ENCODE assay signal across 16 mouse cellular contexts in genomic region chr5:121889375-121889774, GRCm38 (mm10). TPM values are rescaled to one million over a fixed set of nuclear protein-coding genes. Genes with fewer than 3 reads are reported as not detected.
DNase-seq lines count a peak whose midpoint lies in the region; ATAC-seq lines count a peak whose summit lies in the region.
"Had no signal": no experiment of that assay in that cellular context is flagged by ENCODE, and none has a peak within 500 bp of the region (broad histone marks: within the 10 kb centered on the region; RNA-seq: fewer than 3 reads in every experiment).

No protein-coding gene starts in this region.

- H3K4me3 ChIP-seq in hindbrain, embryonic 13.5 days = no peak overlapping the region
- H3K4me3 ChIP-seq in hindbrain, embryonic 10.5 days = no peak overlapping the region
- no peak overlapping the region for H3K4me3 ChIP-seq in forebrain, embryonic 13.5 days
- no peak overlapping the region for H3K4me3 ChIP-seq in limb, embryonic 11.5 days (ENCODE audit: low read depth, low read length)
- H3K4me3 ChIP-seq in kidney, embryonic 15.5 days (replicated peaks) = no peak overlapping the region
- H3K4me3 ChIP-seq: erythroblast, embryonic 14.5 days; liver, embryonic 12.5 days had no signal

- H3K9me3 ChIP-seq in hindbrain, embryonic 13.5 days = no peaks in the 10 kb centered on the region
- H3K9me3 ChIP-seq in hindbrain, embryonic 10.5 days = peaks cover 15% of the 10 kb centered on the region
- H3K9me3 ChIP-seq in forebrain, embryonic 13.5 days (replicated peaks) = peaks cover 5% of the 10 kb centered on the region; the same call in 1 of the 2 replicates
- no peaks in the 10 kb centered on the region; the same call in 1 of the 2 replicates for H3K9me3 ChIP-seq in limb, embryonic 11.5 days (ENCODE audit: control insufficient read depth, low read length)
- no peaks in the 10 kb centered on the region; the same call in 1 of the 2 replicates for H3K9me3 ChIP-seq in kidney, embryonic 15.5 days (replicated peaks)

- peaks cover 22% of the 10 kb centered on the region for H3K36me3 ChIP-seq in hindbrain, embryonic 13.5 days
- H3K36me3 ChIP-seq in hindbrain, embryonic 10.5 days = peaks cover 21% of the 10 kb centered on the region
- peaks cover 15% of the 10 kb centered on the region for H3K36me3 ChIP-seq in forebrain, embryonic 13.5 days (ENCODE audit: poor library complexity, severe bottlenecking)
- no peaks in the 10 kb centered on the region for H3K36me3 ChIP-seq in limb, embryonic 11.5 days (ENCODE audit: control insufficient read depth, insufficient read depth, low read length)
- peaks cover 8% of the 10 kb centered on the region; the same call in 1 of the 2 replicates for H3K36me3 ChIP-seq in kidney, embryonic 15.5 days
- H3K36me3 ChIP-seq: liver, embryonic 12.5 days had no signal

- 26% methylated on average over 13 of the region's 13 CpGs for WGBS in hindbrain, embryonic 13.5 days
- WGBS in hindbrain, embryonic 10.5 days = 53% methylated on average over 13 of the region's 13 CpGs
- 14% methylated on average over 13 of the region's 13 CpGs for WGBS in forebrain, embryonic 13.5 days
- 27% methylated on average over 13 of the region's 13 CpGs for WGBS in limb, embryonic 11.5 days
- 36% methylated on average over 13 of the region's 13 CpGs for WGBS in kidney, embryonic 15.5 days

- no peak overlapping the region for H3K4me2 ChIP-seq in hindbrain, embryonic 13.5 days
- no peak overlapping the region for H3K4me2 ChIP-seq in forebrain, embryonic 13.5 days
- H3K4me2 ChIP-seq in limb, embryonic 11.5 days (ENCODE audit: low read depth, severe bottlenecking) = no peak overlapping the region
- no peak overlapping the region for H3K4me2 ChIP-seq in kidney, embryonic 15.5 days
- H3K4me2 ChIP-seq: liver, embryonic 12.5 days had no signal

- 0 out of 2 replicates have a peak, but pooled peaks cover 3% of the 10 kb centered on the region for H3K27me3 ChIP-seq in hindbrain, embryonic 13.5 days
- peaks cover 16% of the 10 kb centered on the region for H3K27me3 ChIP-seq in hindbrain, embryonic 10.5 days (ENCODE audit: insufficient read depth, poor library complexity, severe bottlenecking)
- H3K27me3 ChIP-seq in forebrain, embryonic 13.5 days = peaks cover 13% of the 10 kb centered on the region
- no peaks in the 10 kb centered on the region for H3K27me3 ChIP-seq in limb, embryonic 11.5 days (ENCODE audit: control insufficient read depth, insufficient read depth, low read length)
- H3K27me3 ChIP-seq in kidney, embryonic 15.5 days = no peaks in the 10 kb centered on the region

- H3K9ac ChIP-seq in hindbrain, embryonic 13.5 days = no peak overlapping the region
- no peak overlapping the region; the same call in 1 of the 2 replicates for H3K9ac ChIP-seq in forebrain, embryonic 13.5 days
- no peak overlapping the region for H3K9ac ChIP-seq in limb, embryonic 11.5 days (ENCODE audit: low read length)
- no peak overlapping the region for H3K9ac ChIP-seq in kidney, embryonic 15.5 days
- H3K9ac ChIP-seq: liver, embryonic 12.5 days had no signal

- DNase-seq in hindbrain, embryonic 10.5 days (ENCODE audit: low spot score) = no peak
- peak; percentile 19 for DNase-seq in brain, adult 2 months (ENCODE audit: low read depth, low spot score)
- peak; percentile 51 for DNase-seq in limb, embryonic 11.5 days (ENCODE audit: low spot score)
- no peak for DNase-seq in heart, adult 9 months (ENCODE audit: low spot score in 2 of 2)
- DNase-seq in gastrocnemius, adult 8-10 months (ENCODE audit: low spot score in 2 of 2) = no peak
- DNase-seq: gastrocnemius, postnatal 14 days; kidney, postnatal 36 days; lung, postnatal 10 days; spleen, adult 18-20 months had no signal

- peak overlapping the region; percentile 37 for H3K27ac ChIP-seq in hindbrain, embryonic 13.5 days
- no peak overlapping the region for H3K27ac ChIP-seq in hindbrain, embryonic 10.5 days
- peak overlapping the region; percentile 86 for H3K27ac ChIP-seq in forebrain, embryonic 13.5 days
- no peak overlapping the region for H3K27ac ChIP-seq in limb, embryonic 11.5 days (replicated peaks; ENCODE audit: low read depth, low read length)
- H3K27ac ChIP-seq in kidney, embryonic 15.5 days = no peak overlapping the region
- H3K27ac ChIP-seq: liver, embryonic 12.5 days had no signal

- H3K4me1 ChIP-seq in hindbrain, embryonic 13.5 days (replicated peaks) = peaks cover 25% of the 10 kb centered on the region
- peaks cover 22% of the 10 kb centered on the region for H3K4me1 ChIP-seq in hindbrain, embryonic 10.5 days (replicated peaks)
- H3K4me1 ChIP-seq in forebrain, embryonic 13.5 days = peaks cover 33% of the 10 kb centered on the region
- H3K4me1 ChIP-seq in limb, embryonic 11.5 days (ENCODE audit: control insufficient read depth, insufficient read depth, low read length) = peaks cover 7% of the 10 kb centered on the region; the same call in 1 of the 2 replicates
- H3K4me1 ChIP-seq in kidney, embryonic 15.5 days = peaks cover 15% of the 10 kb centered on the region
- H3K4me1 ChIP-seq: liver, embryonic 12.5 days had no signal

- peak; percentile 29; the same call in 1 of the 2 replicates for ATAC-seq in hindbrain, embryonic 13.5 days (ENCODE audit: low FRiP score)
- ATAC-seq in forebrain, embryonic 13.5 days = peak; percentile 70
- ATAC-seq in limb, embryonic 11.5 days (ENCODE audit: insufficient number of reproducible peaks, low FRiP score, low TSS enrichment, low read depth) = no peak
- no peak for ATAC-seq in kidney, embryonic 15.5 days (replicated peaks; ENCODE audit: low FRiP score)
- ATAC-seq: CD4-positive, CD25-positive, alpha-beta regulatory T cell, adult 4 months; intestine, postnatal 0 days; liver, embryonic 12.5 days had no signal

RNA-seq across cellular contexts. Expression of gene Pheta1, which starts 40.6 kb away (rescaled TPM):
- polyA plus RNA-seq in hindbrain, embryonic 13.5 days (2015; fragmentation: Nextera tagmentation; extraction: Ambion mirVana) = 45.5 and 47.4 TPM in 2 replicates
- 44.8 and 54.5 TPM in 2 replicates for polyA plus RNA-seq in hindbrain, embryonic 10.5 days (2016; fragmentation: Nextera tagmentation; extraction: Ambion mirVana)
- 46.8 and 50.7 TPM in 2 replicates for polyA plus RNA-seq in forebrain, embryonic 13.5 days (2015; fragmentation: Nextera tagmentation; extraction: Ambion mirVana)
- polyA plus RNA-seq in limb, embryonic 11.5 days (2014; fragmentation: Nextera tagmentation; extraction: Ambion mirVana) = 35.3 and 36.8 TPM in 2 replicates
- polyA plus RNA-seq in kidney, embryonic 15.5 days (2015; fragmentation: Nextera tagmentation; extraction: Ambion mirVana) = 27.7 and 29.0 TPM in 2 replicates
- 1 to 10 TPM; 5.0 to 5.7 (median 5.2) TPM for total RNA-seq in gastrocnemius, adult 8-10 months (2022)

RNA-seq across cellular contexts. Expression of gene Sh2b3, which starts 51.9 kb away (rescaled TPM):
- polyA plus RNA-seq in hindbrain, embryonic 13.5 days (2015; fragmentation: Nextera tagmentation; extraction: Ambion mirVana) = 6.4 and 6.5 TPM in 2 replicates
- 9.3 and 11.1 TPM in 2 replicates for polyA plus RNA-seq in hindbrain, embryonic 10.5 days (2016; fragmentation: Nextera tagmentation; extraction: Ambion mirVana)
- 4.7 and 4.8 TPM in 2 replicates for polyA plus RNA-seq in forebrain, embryonic 13.5 days (2015; fragmentation: Nextera tagmentation; extraction: Ambion mirVana)
- 10.2 and 11.0 TPM in 2 replicates for polyA plus RNA-seq in limb, embryonic 11.5 days (2014; fragmentation: Nextera tagmentation; extraction: Ambion mirVana)
- polyA plus RNA-seq in kidney, embryonic 15.5 days (2015; fragmentation: Nextera tagmentation; extraction: Ambion mirVana) = 18.6 and 19.4 TPM in 2 replicates
- total RNA-seq in gastrocnemius, adult 8-10 months (2022) = 10 to 100 TPM; 11.4 to 13.1 (median 12.3) TPM

Comparison
In these comparisons a context has a peak if more than half of its experiments do, and no peak if none do; other contexts are left out.
1. H3K27ac ChIP-seq: peak in hindbrain, embryonic 13.5 days (single experiment) and forebrain, embryonic 13.5 days (single experiment); none in hindbrain, embryonic 10.5 days (single experiment), limb, embryonic 11.5 days (single experiment) and kidney, embryonic 15.5 days (single experiment).
2. ATAC-seq: peak in hindbrain, embryonic 13.5 days (single experiment) and forebrain, embryonic 13.5 days (single experiment); none in limb, embryonic 11.5 days (single experiment) and kidney, embryonic 15.5 days (single experiment).
3. DNase-seq: peak in brain, adult 2 months (single experiment) and limb, embryonic 11.5 days (single experiment); none in hindbrain, embryonic 10.5 days (single experiment), heart, adult 9 months (0 of 2) and gastrocnemius, adult 8-10 months (0 of 2).